Mouse (Mus musculus): ENCODE measurements at regions not wholly inside any gene's neighbourhood (a gene's known extent, or its start where the extent isn't known, plus 50 kb on each side); places are given as distances from the start of the nearest gene placed in this dataset.

DNA sequence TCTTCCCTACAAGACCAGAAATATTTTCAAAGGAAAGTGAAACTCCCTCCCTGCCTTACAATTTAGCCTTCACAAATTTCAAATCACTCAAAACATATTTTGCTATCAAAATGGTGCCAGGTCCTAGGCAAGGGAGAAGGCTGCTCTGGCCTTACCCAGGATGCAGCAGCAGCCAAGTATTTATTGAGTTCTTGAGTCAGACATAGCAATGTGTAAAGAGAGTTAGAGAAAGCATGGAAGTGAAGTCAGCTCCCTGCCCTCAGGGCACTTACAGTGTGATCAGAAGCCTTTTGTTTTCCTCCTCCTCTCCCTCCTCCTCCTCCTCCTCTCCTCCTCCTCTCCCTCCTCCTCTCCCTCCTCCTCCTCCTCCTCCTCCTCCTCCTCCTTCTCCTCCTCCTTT is 194.6 kb upstream of the Sox9 start:
- intact Hi-C loops (cut with DNase I; ENCODE audit: low total_unique reads), result no loop called here
- DNase-seq, result no peak

DNA sequence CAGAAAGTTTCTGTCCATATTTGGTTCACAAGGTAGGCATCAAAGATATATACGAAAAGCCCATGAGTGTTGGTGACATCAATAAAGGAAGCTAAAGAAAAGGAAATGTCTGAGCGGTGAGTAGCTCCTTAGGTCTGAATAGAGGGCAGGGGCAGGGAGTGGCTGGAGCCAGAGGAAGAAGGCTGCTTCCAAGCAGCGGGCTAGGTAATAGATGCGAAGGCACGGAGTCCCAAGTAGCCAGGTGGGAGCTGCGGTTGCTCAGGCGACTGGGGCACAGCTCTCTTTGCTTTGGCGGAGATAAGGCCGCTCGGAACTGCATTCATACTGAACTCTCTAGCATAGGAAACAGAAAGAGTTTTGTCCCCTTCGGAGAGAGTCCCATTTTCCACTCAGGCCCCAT is 193.9 kb upstream of the Sox9 start:
- intact Hi-C loops (cut with DNase I; ENCODE audit: low total_unique reads), result no loop called here
- no peak for DNase-seq

DNA sequence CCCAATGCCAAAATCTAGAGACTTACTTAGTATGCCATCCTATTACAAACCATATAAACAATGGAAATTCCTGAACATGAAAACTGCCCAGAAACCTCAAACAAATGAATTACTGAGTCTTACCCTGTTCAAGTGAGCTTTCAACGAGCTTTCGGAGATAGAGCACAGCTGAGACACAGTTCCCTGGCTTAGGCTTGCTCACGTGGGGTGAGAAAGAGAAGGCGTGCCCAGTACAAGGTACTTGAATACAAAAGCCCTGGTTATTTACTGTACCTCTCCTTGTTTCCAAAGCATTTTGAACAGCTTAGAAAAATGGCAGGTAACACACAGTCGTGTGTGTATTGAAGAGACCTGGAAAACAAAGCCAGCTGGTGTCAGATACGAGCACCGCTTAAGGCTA is 191.8 kb upstream of the Sox9 start:
- intact Hi-C loops (cut with DNase I; ENCODE audit: low total_unique reads), result no loop called here
- no peak for DNase-seq

DNA sequence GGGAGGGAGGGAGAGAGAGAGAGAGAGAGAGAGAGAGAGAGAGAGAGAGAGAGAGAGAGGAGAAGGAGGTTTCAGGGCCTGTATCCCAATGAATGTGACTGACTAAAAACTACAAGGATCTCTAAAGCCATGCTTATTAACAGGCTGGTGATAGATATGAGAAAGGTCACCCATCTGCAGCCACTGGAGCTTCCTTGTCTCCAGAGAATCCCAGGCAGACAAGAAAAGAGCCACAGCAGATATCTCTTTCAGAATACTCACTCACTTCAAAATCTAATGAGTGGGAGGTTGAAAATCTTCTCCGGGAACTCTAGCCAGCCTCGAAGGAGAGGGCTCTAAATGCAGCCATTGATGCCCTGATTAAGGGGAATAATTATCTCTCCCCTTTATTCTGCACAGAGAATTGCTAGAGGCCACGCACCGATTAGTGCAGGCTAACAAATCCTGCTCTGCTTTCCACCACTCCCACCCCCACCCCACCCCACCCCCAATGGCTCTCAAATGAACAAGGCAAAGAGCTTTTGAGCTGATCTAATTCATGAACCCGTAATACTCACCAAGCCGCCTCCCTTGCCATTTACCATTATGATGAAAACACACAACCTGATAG is 189.5 kb upstream of the Sox9 start:
- intact Hi-C loops (cut with DNase I; ENCODE audit: low total_unique reads), result no loop called here
- DNase-seq, result no peak

DNA sequence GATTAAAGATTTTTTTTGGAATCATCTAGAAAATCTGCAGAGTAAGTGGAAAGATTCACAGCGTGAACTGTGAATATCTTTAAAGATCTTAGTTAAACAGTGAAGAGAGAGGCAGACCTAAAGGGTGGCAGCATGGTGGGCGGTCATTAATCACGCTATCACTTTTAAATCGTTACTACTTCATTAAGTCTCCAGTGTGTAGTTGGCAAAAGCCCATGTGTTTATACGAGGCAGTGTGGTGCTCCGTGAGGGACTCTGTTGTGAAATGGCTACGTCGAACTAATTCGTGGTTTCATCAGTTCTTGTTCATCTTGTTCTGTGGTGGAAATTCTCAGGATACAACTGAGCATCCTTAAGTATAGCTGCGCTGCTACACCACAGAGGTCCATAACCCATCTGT is 188.2 kb upstream of the Sox9 start:
- DNase-seq, result no peak
- intact Hi-C loops (cut with DNase I; ENCODE audit: low total_unique reads), result no loop called here

DNA sequence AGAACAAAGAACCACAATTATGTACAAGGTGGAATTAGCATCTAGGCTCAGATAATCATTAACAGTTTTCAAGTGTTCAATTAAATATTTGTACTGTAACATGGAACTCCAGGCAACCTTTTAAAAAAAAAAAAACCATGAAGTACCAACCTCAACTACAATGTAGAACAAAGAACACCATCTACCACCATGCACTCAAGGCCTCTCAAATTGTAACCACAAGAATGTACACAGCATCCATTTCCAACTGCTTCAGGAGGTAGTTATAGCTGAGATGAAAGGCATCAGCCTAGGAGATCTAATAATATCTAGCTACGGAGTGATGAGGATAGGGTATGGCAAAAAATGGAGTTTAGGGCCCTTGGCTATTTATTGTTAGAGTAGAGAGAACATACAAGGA is 174.7 kb upstream of the Sox9 start:
- intact Hi-C loops (cut with DNase I; ENCODE audit: low total_unique reads), result no loop called here
- DNase-seq, result no peak

DNA sequence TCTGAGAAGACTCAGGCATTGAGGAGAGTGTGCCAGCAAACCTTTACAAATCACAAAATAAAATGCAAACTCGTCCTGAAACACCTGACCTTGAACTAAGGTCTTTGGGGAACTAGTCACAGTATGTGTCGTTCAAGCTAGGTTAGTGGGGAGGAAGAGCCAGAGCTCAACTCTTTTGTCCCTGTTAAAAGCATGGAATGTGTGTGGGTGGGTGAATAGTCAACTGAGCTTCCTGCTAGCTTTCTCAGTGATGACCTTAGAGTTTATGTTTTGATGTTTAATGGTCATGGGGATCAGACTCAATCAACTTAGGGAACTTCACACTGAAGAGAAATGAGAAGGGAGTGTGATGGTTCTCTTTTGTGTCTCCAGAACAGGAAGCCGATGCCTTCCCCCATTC is 172.7 kb upstream of the Sox9 start:
- DNase-seq, result no peak
- intact Hi-C loops (cut with DNase I; ENCODE audit: low total_unique reads), result no loop called here

DNA sequence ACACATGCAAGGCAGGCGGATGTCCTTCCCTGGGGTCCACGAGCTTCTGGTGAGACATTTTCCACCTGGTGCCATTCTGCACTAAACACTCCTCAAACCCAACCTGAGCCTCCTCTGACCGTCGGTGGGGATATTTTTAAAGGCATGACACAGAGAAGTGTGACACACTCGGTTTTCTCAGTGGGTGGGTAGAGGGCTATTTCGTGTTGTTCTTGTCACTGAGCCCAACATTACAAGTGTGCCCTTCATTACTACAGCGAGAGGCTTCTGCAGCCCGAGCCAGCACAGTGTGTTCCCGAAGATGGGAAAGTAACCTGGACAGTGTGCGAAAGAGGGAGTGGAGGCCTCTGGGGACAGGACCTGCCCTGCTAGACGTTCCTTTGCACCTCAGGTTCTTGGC is 171.0 kb upstream of the Sox9 start:
- intact Hi-C loops (cut with DNase I; ENCODE audit: low total_unique reads), result no loop called here
- no peak for DNase-seq

DNA sequence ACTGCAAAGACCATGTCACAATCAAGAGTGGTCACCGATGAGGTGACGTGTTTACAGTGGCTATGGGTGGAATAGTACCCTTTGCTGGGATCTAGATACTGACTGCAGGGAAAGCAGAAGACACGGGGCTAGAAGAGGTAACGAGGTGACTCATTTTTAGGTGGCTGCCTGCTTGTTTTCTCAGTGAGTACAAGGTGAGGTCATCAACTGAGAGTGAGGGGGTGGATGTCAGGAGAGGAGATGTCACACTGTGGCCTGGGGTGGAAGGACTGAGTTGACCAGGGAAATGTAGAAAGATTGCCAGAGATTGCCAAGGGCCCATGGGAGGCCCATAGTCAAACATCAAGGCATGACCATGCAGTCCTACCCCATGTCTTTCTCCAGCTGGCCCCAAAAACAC is 166.4 kb upstream of the Sox9 start:
- no peak for DNase-seq
- intact Hi-C loops (cut with DNase I; ENCODE audit: low total_unique reads), result no loop called here

DNA sequence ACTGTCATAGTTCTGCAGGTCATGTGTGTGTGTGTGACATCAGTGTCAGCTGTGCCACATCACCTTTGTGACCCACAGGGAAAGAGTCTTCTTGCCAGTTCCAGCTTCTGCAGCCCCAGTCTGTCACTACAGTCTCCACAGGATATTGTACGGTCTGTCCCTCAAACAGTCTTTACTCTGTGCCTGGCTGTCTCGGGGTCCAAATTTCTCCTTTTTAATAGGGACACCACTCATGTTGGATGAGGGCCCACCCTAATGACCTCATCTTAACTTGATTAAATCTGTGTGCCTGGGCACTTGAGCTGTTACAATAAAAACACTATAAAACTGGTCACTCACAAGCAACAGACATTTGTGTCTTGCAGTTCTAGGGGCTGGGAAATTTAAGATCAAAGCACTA is 165.1 kb upstream of the Sox9 start:
- no peak for DNase-seq
- intact Hi-C loops (cut with DNase I; ENCODE audit: low total_unique reads), result no loop called here

DNA sequence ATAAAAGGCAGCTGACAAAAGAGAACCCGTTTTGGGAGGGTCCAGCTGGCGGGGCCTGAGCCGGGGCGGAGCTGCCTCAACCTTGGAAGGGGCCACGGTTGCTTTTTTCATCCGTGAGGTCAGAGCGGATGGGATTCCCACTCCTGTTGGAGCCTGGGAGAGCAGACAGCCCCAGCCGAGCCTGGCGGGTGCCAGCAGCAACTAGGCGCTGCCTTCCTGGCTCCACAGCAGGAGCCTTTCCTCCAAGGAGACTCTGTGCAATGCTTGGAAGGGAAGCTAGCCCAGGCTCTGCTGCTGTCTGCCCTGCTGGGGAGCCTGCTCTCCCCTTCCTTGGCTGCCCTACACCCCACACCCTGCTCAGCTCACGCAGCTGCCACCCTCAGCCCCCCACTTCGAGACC is 161.1 kb upstream of the Sox9 start:
- peak; percentile 78 for DNase-seq
- intact Hi-C loops (cut with DNase I; ENCODE audit: low total_unique reads), result no loop called here

DNA sequence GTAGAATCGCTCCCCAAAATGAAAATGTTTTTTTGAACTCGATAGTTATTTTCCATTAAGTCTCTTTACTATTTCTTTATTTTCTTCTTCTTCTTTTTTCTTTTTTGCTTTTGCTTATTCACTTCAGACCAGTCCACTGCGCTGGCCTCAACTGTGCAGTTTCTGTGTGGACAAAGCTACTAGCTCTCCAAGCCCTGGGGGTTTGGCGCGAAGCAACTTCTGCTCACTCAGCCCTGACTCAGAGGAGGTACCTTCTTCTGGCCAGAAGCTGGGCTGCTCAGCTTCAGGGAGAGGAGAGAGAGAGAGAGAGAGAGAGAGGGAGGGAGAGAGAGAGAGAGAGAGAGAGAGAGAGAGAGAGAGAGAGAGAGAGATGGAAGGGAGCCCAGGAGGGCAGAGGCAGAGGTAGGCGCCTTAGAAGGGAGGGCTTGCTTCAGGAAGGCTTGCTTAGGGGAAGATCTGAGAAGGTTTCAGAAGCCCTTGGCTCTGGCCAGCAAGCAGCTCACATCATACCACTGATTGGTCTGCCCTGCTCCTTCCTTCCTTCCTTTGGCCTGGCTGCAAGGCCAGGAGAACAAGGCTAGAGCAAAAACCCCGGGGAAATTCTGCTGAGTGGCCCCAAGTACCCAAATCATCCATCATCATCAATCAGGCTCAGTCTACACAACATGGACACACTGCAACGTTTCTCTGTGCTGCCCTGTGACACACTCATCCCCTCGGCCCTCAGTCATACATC is 160.5 kb upstream of the Sox9 start:
- peak; percentile 28 for DNase-seq
- intact Hi-C loops (cut with DNase I; ENCODE audit: low total_unique reads), result no loop called here

DNA sequence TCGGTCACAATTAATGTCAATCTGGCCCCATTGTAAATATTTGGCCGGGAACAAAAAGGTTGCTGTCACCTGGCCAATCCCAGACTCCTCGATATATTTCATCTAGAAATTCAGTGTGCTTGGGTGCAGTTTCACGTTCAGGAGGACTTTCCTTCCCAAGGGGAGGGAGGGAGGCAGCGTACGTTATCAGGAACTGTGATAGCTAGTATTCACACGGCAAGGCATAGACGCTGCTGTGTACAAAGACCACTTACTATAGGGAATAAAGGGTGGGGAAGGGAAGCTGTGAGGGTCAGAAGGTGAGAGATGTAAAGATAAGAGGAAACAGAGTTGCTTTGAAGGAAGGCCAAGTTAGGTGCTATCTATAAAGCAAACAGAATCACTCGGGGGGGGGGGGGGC is 132.7 kb upstream of the Sox9 start:
- no peak for DNase-seq
- intact Hi-C loops (cut with DNase I; ENCODE audit: low total_unique reads), result no loop called here

DNA sequence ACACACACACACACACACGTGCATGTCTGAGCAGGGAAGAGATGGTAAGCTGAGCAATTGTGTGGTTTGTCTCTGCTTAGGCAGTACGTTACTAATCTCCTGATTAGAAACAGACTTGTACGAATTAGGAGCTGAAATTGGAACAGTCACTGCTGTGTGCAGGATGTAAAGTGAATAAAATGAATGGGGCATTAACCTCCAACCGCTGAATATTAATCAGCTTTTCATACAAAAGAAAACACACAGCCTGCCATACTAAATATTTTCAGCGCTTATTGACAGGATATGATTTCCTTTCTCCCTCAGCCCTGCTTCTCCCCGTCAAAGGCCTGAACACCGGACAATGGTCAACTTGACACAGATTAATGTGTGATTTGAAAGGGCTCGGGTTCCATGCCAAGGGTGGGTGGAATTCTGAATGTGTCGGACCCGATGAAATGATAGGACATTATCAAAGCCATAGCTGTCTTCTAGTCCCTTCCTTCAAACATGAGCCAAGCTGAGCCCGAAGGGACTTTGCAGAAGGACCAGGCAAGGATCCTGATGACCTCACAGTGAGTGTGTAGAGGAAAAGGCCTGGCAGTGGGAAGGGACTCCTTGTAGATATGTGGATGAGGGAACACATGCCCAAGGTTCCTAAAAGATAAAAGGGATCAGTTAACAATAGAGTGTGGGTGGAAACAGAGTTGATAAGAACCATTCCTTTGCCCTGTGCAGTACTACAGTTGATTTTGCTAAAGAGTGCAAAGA is 124.4 kb upstream of the Sox9 start:
- intact Hi-C loops (cut with DNase I; ENCODE audit: low total_unique reads), result no loop called here
- DNase-seq, result no peak

DNA sequence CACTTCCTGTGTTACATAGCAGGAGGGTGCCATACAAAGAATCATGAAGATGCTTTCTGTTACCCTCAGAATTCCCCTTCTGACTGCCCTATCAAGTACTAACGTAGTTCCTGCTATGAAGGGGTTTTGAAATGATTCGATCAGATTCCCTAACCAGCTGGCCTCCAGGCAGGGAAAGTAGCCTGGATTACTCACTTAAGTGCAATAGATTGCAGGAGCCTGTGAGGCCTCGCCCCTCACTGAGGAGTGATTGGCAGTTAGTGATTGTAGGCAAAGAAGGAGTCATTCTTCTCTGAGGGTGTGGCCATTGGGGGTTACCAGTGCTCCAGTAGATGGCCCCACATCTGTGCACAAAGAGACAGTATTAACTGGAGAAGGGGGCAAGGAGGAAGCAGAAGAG is 122.1 kb upstream of the Sox9 start:
- DNase-seq, result no peak
- intact Hi-C loops (cut with DNase I; ENCODE audit: low total_unique reads), result no loop called here

DNA sequence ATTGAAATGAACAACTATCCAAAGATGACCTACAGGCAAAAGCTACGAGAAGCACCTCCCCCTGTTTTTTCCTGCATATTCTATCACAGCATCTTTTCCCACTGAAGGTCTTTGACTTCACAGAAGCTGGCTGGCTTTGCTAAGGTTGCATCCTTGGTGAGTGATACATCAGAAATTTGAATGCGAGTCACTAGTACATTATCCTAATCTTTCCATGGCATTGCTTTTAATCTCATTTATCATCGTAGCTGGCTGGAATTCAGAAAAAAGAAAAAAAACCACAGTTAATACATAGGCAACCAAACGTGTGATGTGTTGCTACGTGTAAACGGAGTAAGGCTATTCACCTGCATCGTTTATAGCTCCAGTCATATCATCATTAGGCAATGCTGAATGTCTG is 120.6 kb upstream of the Sox9 start:
- no peak for DNase-seq
- intact Hi-C loops (cut with DNase I; ENCODE audit: low total_unique reads), result no loop called here

DNA sequence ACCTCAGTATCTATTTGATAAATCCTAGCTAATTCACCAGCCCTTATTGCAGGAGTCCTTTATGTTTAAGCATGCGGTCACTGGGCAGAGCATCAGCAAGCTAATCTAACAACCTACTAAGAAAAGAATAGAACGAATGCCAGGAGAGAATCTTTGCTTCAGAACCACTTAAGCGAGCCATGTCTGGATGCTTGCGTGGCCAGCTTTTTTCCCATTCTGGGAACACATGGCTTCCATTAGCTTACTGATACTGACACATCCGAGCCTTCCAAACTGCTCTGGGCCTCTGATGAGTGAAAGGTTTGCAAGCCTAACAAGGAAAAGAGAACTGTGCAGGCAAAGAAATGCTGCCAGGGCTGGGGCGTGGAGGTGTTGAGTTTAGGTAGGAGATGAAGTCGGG is 114.7 kb upstream of the Sox9 start:
- no peak for DNase-seq
- intact Hi-C loops (cut with DNase I; ENCODE audit: low total_unique reads), result no loop called here

DNA sequence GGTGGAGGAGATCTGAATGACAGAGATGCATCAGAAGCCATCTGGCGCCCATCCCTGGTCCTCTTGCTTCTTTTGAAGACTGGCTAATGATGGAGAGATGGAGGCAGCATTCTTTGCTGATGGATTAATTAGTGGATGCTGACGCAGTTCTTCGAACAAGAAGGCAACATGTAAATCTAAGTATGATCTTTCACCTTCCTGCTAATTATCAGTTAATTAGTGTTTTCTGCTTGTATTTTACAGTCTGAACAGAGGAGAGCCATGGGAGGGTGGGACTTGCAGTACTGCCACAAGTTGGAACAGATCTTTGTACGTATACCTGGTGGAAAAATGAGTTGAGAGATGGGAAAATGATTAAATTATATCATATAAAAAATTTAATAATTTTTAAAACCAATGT is 109.9 kb upstream of the Sox9 start:
- no peak for DNase-seq
- intact Hi-C loops (cut with DNase I; ENCODE audit: low total_unique reads), result no loop called here

DNA sequence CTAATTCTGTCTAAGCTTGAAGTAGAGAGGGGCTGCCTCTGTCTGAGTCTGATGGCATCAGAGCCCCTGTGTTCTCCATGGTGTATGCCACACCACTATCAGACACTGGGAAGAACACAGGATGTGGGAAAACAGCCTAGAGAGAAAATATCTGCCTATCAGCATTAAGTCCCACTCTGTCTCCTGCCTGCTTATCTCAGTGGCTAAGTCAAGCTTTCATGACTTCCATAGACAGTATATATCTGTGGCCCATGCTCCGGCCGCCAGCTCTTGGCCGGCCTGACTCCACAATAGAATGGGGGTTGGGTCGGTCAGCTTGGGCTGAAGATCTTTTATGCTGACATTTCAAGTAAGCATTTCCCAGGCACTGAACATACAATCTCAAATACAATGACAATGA is 92.0 kb upstream of the Sox9 start:
- intact Hi-C loops (cut with DNase I; ENCODE audit: low total_unique reads), result no loop called here
- no peak for DNase-seq

DNA sequence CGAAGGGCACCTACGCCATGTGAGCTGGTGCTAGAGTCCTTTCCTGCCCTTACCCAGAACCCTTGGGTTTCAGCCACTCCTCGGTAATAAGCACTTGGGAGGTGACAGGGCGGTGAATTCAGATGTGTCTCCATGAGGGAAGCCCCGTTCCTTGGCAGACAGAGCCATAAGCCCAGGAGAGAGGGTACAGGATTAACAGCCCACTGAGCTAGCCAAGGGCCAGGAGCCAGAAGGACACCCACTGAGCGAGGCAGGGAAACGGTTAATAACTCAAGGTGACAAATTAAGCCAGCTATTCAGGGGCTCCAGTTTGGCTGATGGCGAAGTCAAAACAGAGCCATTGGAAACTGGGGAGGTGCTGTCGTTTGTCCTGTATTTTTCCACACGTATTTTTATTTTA is 75.9 kb upstream of the Sox9 start:
- intact Hi-C loops (cut with DNase I; ENCODE audit: low total_unique reads), result no loop called here
- no peak for DNase-seq

DNA sequence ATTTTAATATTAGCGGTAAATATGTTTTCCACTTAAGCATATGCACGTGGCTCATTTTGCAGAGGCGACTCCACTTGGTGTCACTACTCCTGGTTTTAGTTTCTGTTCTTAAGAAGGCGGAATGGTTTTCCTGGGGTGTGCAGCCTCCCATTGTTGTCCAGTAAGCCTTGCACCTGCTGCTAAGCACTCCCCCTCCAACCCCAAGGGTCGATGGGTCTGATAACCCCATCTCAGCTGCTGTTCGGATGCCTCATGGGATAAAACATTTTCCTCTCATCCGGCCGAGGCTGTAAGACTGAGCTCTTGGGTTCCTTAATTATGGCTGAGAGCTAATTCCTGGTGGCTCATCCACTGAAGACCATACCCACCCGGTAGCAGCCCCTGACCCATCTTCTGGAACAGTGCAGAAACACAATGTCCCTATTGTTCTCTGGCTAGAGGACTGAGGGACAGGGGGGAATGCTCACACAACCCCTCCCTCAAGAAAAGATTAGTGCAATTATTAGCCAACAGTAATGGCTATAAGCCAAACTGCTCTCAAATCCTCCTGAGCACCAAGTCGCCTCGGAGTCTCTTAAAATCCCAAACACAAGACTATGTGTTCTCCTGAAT is 73.8 kb upstream of the Sox9 start:
- no peak for DNase-seq
- intact Hi-C loops (cut with DNase I; ENCODE audit: low total_unique reads), result no loop called here

Measured in gastrocnemius, postnatal 14 days (tissue).